ENCODE assay signal across 9 mouse cellular contexts in the genomic region with DNA sequence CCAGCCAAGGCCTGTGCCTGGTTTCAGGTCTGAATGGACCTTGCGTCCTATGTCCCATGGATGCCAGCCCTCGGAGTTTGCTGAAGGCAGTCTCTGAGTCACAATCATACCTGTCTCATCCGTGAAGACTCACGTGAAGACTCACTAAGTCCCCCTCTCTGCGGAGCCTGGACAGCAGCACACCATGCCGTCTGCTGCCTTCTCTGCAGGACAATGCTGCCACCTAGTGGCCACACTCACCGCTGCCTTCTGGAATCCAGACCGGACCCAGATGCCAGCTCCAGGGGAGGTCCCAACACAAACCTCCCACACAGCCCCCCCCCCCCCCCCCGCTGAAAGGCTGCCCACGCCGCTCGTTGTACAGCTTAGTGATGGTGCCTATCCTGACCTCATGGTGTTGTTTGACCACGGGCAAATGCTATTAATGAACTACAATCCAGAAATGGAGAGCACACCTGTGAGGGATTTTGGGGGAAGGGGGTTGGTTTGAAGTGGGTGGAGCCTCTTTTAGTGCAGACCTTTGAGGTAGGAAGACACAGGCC. TPM values are rescaled to one million over a fixed set of nuclear protein-coding genes. Genes with fewer than 3 reads are reported as not detected.
A peak's percentile ranks its signal among the peaks of the same experiment; 100 is the strongest.
DNase-seq lines count a peak whose midpoint lies in the region; ATAC-seq and TF ChIP-seq lines count a peak whose summit lies in the region.
"Had no signal": no experiment of that assay in that cellular context is flagged by ENCODE, and none has a peak within 500 bp of the region (broad histone marks: within the 10 kb centered on the region; RNA-seq: fewer than 3 reads in every experiment).

No protein-coding gene starts in this region.

- H3K36me3 ChIP-seq in ES-E14 (ENCODE audit: control insufficient read depth, insufficient read depth, low read length, poor library complexity, severe bottlenecking), result no peaks in the 10 kb centered on the region
- H3K36me3 ChIP-seq in forebrain, embryonic 13.5 days (ENCODE audit: poor library complexity, severe bottlenecking), result no peaks in the 10 kb centered on the region
- no peaks in the 10 kb centered on the region for H3K36me3 ChIP-seq in lung, postnatal 0 days (ENCODE audit: insufficient read depth, low read length)
- H3K36me3 ChIP-seq: heart, embryonic 15.5 days had no signal

- H3K27ac ChIP-seq in ES-E14 (ENCODE audit: insufficient read depth, low read depth, low read length, poor library complexity, severe bottlenecking), result no peak overlapping the region
- no peak overlapping the region for H3K27ac ChIP-seq in forebrain, embryonic 13.5 days
- no peak overlapping the region for H3K27ac ChIP-seq in lung, postnatal 0 days (ENCODE audit: low read length)
- H3K27ac ChIP-seq: heart, embryonic 15.5 days had no signal

- 1% methylated on average over 13 of the region's 13 CpGs for WGBS in forebrain, embryonic 13.5 days
- under 1% methylated on average over 13 of the region's 13 CpGs for WGBS in lung, postnatal 0 days

- TF ChIP-seq EP300 in lung, postnatal 0 days (IDR thresholded peaks at IDR 0.05), result no peak

- peaks cover 53% of the 10 kb centered on the region for H3K27me3 ChIP-seq in forebrain, embryonic 13.5 days
- H3K27me3 ChIP-seq in lung, postnatal 0 days (replicated peaks; ENCODE audit: insufficient read depth, low read length), result peaks cover 8% of the 10 kb centered on the region

- H3K9me3 ChIP-seq in ES-E14 (ENCODE audit: control insufficient read depth, insufficient read depth, low read depth, low read length), result no peaks in the 10 kb centered on the region
- H3K9me3 ChIP-seq in forebrain, embryonic 13.5 days (replicated peaks), result no peaks in the 10 kb centered on the region
- no peaks in the 10 kb centered on the region for H3K9me3 ChIP-seq in lung, postnatal 0 days (ENCODE audit: low read length)
- H3K9me3 ChIP-seq: heart, embryonic 15.5 days had no signal

- peak; percentile 65 for DNase-seq in ES-E14 (ENCODE audit: low read depth, low spot score)
- DNase-seq in cerebellum, adult 11 months, result peak; percentile 83
- peak; percentile 28 for DNase-seq in heart, postnatal 25 days (ENCODE audit: low spot score)
- DNase-seq in layer of hippocampus, adult 18-20 months (ENCODE audit: low spot score in 2 of 2), result peak; percentile 66 to 87
- DNase-seq in lung, postnatal 0 days (ENCODE audit: low spot score), result peak; percentile 83
- DNase-seq in ovary, postnatal 36 days (ENCODE audit: low spot score), result peak; percentile 75
- DNase-seq in thymus, postnatal 36 days, result peak; percentile 78 to 81

- H3K4me2 ChIP-seq in forebrain, embryonic 13.5 days, result no peak overlapping the region
- H3K4me2 ChIP-seq in lung, postnatal 0 days (replicated peaks; ENCODE audit: low read depth, low read length), result no peak overlapping the region
- H3K4me2 ChIP-seq: heart, embryonic 15.5 days had no signal

- no peaks in the 10 kb centered on the region; a peak in 1 of 4 replicates for H3K4me1 ChIP-seq in ES-E14 (ENCODE audit: control insufficient read depth in 2 of 2, insufficient read depth in 2 of 2, low read length in 2 of 2, poor library complexity in 1 of 2)
- H3K4me1 ChIP-seq in forebrain, embryonic 13.5 days, result no peaks in the 10 kb centered on the region
- H3K4me1 ChIP-seq in lung, postnatal 0 days (ENCODE audit: insufficient read depth, low read depth, low read length), result no peaks in the 10 kb centered on the region
- H3K4me1 ChIP-seq: heart, embryonic 15.5 days had no signal

- no peak overlapping the region for H3K4me3 ChIP-seq in ES-E14 (ENCODE audit: insufficient read depth in 1 of 2, low read depth in 1 of 2, low read length in 2 of 2, poor library complexity in 1 of 2, severe bottlenecking in 1 of 2)
- H3K4me3 ChIP-seq in forebrain, embryonic 13.5 days, result no peak overlapping the region
- no peak overlapping the region for H3K4me3 ChIP-seq in lung, postnatal 0 days (ENCODE audit: low read depth, low read length)
- H3K4me3 ChIP-seq: heart, embryonic 15.5 days had no signal

- intact Hi-C loops in heart, postnatal 25 days (cut with DNase I), result loop anchor here (1.0 to 10.0 kb wide), 3 partner anchors 174 to 384 kb away; no protein-coding TSS in a partner anchor

- peak; percentile 75 for ATAC-seq in forebrain, embryonic 13.5 days
- ATAC-seq in lung, postnatal 0 days, result peak; percentile 49; the same call in 1 of the 2 replicates

- peak; percentile 93 for TF ChIP-seq CTCF in lung, postnatal 0 days (IDR thresholded peaks at IDR 0.05)

- in situ Hi-C loops in ES-E14 (cut with MboI; ENCODE audit: low sequenced_read_pairs in 2 of 2, unreplicated experiment in 2 of 2), result loop anchor here (5.0 to 10.0 kb wide), 3 partner anchors 151 to 216 kb away; no protein-coding TSS in a partner anchor

- H3K9ac ChIP-seq in ES-E14 (ENCODE audit: insufficient read depth, low read depth, low read length, poor library complexity, severe bottlenecking), result no peak overlapping the region
- no peak overlapping the region for H3K9ac ChIP-seq in forebrain, embryonic 13.5 days
- no peak overlapping the region for H3K9ac ChIP-seq in lung, postnatal 0 days (replicated peaks; ENCODE audit: low read depth)
- H3K9ac ChIP-seq: heart, embryonic 15.5 days had no signal

TF ChIP-seq in ES-E14, 5 proteins besides CTCF, POLR2A, EP300 and RAD21:
- TF ChIP-seq ZC3H11A (IDR thresholded peaks at IDR 0.05; ENCODE audit: borderline replicate concordance, low read depth, low read length), result peak; percentile 88; the same call in 1 of the 2 replicates
- TF ChIP-seq HCFC1 (IDR thresholded peaks at IDR 0.05; ENCODE audit: borderline replicate concordance, insufficient read depth, low read length), result no peak
TF ChIP-seq in ES-E14: peak in this region for 1.

RNA-seq across cellular contexts. Expression of gene Pax7, which starts 25.4 kb away (rescaled TPM):
- total RNA-seq in ES-E14 (2012; rRNA removed), result 0.09 and 0.21 TPM in 2 replicates
- 0.04 and 0.09 TPM in 2 replicates for polyA plus RNA-seq in forebrain, embryonic 13.5 days (2015; fragmentation: Nextera tagmentation; extraction: Ambion mirVana)
- total RNA-seq in heart, postnatal 25 days (2021), result not detected
- not detected for total RNA-seq in layer of hippocampus, adult 18-20 months (2021)
- not detected in 2 replicates for polyA plus RNA-seq in lung, postnatal 0 days (2015; fragmentation: Nextera tagmentation; extraction: Ambion mirVana)
- polyA plus RNA-seq: heart, embryonic 15.5 days had no signal

Comparison
In these comparisons a context has a peak if more than half of its experiments do, and no peak if none do; other contexts are left out.
1. DNase-seq: peak in every context shown above with its lines; median percentile 83 in cerebellum, adult 11 months; 83 in lung, postnatal 0 days; 80 in thymus, postnatal 36 days; 76 in layer of hippocampus, adult 18-20 months; 75 in ovary, postnatal 36 days; 65 in ES-E14; 28 in heart, postnatal 25 days.